Mouse (Mus musculus): ENCODE measurements around the gene Krt84.

Gene Krt84

DNA sequence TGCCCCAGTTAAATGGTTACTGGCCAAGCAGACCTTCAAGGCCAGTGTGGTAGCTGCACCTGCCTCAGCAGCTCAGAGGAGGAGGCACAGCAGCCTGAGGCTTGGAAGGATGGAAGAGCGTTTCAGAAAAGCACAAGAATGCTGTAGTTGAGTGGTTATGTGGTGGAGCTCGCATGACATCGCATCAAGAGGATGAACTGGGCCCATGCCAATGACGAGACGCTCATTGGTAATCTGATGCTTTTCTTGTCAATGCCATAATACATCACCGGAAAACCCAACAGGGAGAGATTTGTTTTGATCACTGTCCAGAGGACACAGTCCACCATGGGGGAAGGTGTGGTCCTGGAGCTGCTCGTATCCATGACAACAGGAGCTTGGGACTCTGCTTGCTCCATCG, 37.4 kb downstream of the Krt84 start:
- DNase-seq (ENCODE audit: low spot score), result no peak

GRCm38 (mm10) chr15:101494203-101494602, 38.4 kb downstream of the Krt84 start:
- DNase-seq (ENCODE audit: low spot score), result no peak

DNA sequence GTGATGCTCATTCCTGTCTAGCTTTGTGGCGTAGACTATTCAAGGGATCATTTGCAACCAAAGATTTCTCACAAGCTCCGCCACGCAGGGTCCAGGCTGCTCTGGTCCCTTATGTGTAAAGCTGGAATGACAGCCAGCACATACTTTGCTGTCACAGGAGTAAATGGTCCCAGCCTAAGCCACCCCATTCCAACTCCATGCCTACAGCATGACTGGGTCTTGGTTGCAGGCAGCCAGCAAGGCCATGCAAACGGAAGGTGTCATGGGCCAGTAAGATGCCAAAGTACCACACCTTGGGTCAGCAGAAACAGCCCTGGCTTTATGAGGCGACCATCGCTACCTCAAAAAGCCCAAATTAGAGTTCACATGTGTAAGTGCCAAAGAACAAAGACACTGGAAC, 38.9 kb downstream of the Krt84 start:
- DNase-seq (ENCODE audit: low spot score), result no peak

DNA sequence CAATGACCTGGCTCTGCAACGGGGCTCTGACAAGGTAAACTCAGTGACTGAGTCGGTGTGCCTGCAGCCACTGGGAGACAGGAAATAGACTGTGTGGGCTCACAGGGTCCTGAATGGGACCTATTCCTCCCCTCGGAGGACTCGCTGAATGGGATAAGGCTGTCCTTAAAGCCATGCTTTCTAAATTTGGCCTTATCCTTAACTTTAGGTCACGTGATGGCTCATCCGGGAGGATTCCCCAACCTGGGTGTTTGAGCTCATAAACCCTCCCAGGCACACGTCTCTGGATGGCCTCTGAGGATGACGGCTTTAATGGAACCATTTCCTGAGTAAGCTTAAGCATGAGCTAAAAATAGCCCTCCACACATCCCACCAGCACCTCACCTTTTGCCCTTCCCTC, 39.9 kb downstream of the Krt84 start:
- no peak for DNase-seq (ENCODE audit: low spot score)

DNA sequence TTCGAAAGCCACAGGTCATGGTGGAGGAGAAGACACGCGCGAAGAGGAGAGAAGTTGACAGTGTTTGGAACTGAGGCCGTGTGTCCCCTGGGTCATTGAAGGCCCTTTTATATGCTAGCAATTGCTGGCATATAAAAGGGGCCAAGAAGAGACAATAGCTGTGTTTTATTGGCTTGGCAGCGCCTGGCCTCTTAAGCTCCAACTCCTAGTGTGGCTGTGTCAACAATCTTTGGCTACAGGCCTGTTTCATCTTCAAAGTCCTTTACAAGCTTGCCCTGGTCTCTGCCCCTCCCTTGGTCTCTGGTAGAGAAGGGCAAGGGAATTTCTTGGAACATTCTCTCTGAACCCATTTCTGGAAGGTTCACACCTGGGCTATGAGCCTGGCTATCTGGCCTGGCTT, 41.2 kb downstream of the Krt84 start, which contains the start of gene Krt83:
Krt83 (minus strand) TSS at position 82 of the 400 bp plus-strand sequence.
- DNase-seq (ENCODE audit: low spot score), result no peak

GRCm38 (mm10) chr15:101485911-101486635, 46.5 kb downstream of the Krt84 start:
- no peak for DNase-seq (ENCODE audit: low spot score)

DNA sequence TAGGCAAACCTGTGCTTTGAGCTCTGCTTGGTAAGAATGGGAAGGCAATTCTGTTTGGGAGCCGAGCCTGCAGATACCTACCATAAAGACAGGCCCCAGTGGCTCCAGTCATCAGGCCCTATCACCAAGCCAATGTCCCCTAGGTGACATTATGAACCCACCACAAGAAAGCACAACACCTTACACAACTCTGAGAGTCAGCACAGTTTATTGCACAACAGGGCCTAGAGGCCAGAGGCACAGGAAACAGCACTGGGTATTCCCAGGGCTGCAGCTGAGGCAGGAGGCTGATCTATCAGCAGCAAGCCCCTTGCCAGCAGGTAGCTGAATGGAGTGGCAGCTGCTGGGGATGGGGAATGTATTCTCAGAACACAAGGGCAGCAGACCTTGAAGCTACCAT, 47.7 kb downstream of the Krt84 start:
- DNase-seq (ENCODE audit: low spot score), result no peak

DNA sequence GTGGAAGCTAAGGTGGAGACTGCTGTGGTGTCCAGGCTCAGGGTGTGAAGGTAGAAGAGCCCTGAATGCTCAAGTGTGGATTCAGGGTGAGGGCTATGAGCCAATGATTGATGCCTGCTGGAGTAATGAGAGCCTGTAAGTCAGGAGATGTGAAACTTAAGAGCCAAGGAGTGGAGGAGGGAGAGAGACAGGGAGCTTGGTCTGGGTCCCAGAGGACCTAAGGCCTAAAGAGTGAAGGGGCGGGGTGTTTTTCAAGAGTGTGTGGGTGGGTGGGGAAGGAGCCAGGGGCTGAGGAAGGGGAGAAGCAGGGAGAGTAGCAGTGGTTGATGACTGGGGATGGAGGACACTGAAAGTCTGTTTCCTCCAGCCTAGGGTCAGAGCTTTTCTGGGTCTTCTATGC, 49.0 kb downstream of the Krt84 start:
- DNase-seq (ENCODE audit: low spot score), result no peak

- no peak for DNase-seq (ENCODE audit: low spot score)
Measured at GRCm38 (mm10) chr15:101482056-101482455, 50.6 kb downstream of the Krt84 start.

DNA sequence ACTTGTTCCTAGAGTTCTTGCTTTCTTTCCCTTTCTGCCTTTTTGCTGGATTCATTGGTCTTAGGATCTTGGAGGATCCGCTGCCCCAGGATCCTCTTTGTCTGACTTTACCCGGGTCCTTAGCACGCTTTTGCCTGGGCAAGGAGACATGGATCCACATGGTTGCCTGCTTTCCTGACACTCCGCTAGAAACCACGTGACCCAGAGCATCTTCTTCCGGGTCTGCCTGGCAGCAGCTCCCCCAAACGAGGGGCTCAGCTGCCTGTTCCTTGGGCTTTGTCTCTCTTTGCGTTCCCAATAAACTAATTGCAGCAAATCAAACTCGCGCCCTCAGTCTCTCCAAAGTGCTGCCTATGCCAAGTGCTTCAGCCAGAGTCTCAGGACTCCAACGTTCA, 53.0 kb downstream of the Krt84 start:
- DNase-seq (ENCODE audit: low spot score), result no peak

GRCm38 (mm10) chr15:101479007-101479665, 53.5 kb downstream of the Krt84 start:
- peak; percentile 69 for DNase-seq (ENCODE audit: low spot score)
